Mouse (Mus musculus): ENCODE measurements at regions not wholly inside any gene's neighbourhood (a gene's known extent, or its start where the extent isn't known, plus 50 kb on each side); places are given as distances from the start of the nearest gene placed in this dataset.

DNA sequence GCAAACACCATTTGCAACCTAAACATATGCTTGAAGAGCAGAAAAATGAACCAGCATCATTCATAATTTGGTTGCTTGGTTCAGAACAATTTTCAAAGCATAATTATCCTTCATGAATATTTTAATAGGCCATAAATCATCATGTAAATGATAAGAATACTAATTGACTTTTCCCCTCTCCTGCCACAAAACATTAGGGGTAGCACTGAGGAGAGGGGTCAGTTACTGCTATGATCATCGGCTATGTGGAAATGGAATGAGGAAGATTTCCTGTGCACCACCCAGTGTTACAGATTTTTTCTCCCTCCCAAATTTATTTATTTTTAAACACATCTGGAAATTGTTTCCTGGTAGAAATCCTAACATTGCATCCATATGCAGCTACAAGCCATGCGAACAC is 98.4 kb upstream of the Impg1 start:
- no peak for TF ChIP-seq CTCF (IDR thresholded peaks at IDR 0.05; ENCODE audit: low read depth)
- no peak for TF ChIP-seq EP300 (optimal IDR thresholded peaks at IDR 0.05)

Data from stomach, postnatal 0 days (tissue).